In genomic region chr1:33946601-33947395, GRCm38 (mm10) we compare ENCODE assay signal across 10 mouse cellular contexts. TPM values are rescaled to one million over a fixed set of nuclear protein-coding genes. Genes with fewer than 3 reads are reported as not detected.
DNase-seq lines count a peak whose midpoint lies in the region.
"Had no signal": no experiment of that assay in that cellular context is flagged by ENCODE, and none has a peak within 500 bp of the region (broad histone marks: within the 10 kb centered on the region; RNA-seq: fewer than 3 reads in every experiment).

No protein-coding gene starts in this region.

- H3K27me3 ChIP-seq in heart, embryonic 10.5 days (ENCODE audit: insufficient read depth, poor library complexity, severe bottlenecking) = no peaks in the 10 kb centered on the region
- H3K27me3 ChIP-seq: liver, embryonic 15.5 days had no signal

- DNase-seq in gastrocnemius, adult 18-20 months (ENCODE audit: low spot score) = peak; percentile 9
- DNase-seq in gastrocnemius, postnatal 10 days = no peak
- DNase-seq in cerebellum, adult 8-10 months = peak; percentile 81
- no peak for DNase-seq in heart, embryonic 10.5 days (ENCODE audit: low spot score)
- DNase-seq in left cerebral cortex, postnatal 10 days (ENCODE audit: extremely low spot score in 1 of 2, low spot score in 2 of 2) = peak; percentile 77 to 80
- DNase-seq in thymus, adult 18-20 months = no peak
- DNase-seq in spleen, postnatal 10 days (ENCODE audit: low spot score in 2 of 2) = no peak
- no peak for DNase-seq in c-Kit-positive CD71-positive TER-119-positive erythroid progenitor cells, embryonic 14.5 days (ENCODE audit: low spot score)

- H3K27ac ChIP-seq in heart, embryonic 10.5 days = peak overlapping the region; percentile 72; the same call in 1 of the 2 replicates
- H3K27ac ChIP-seq: liver, embryonic 15.5 days had no signal

- no peaks in the 10 kb centered on the region for H3K9me3 ChIP-seq in heart, embryonic 10.5 days
- H3K9me3 ChIP-seq: liver, embryonic 15.5 days had no signal

- WGBS in heart, embryonic 10.5 days = 69% methylated on average over 12 of the region's 12 CpGs

- H3K4me1 ChIP-seq in heart, embryonic 10.5 days = peaks cover 19% of the 10 kb centered on the region

- no peak overlapping the region for H3K4me3 ChIP-seq in heart, embryonic 10.5 days
- H3K4me3 ChIP-seq: liver, embryonic 15.5 days had no signal

- intact Hi-C loops in left cerebral cortex, postnatal 10 days (cut with DNase I) = no loop called here

- no peaks in the 10 kb centered on the region for H3K36me3 ChIP-seq in heart, embryonic 10.5 days
- H3K36me3 ChIP-seq: liver, embryonic 15.5 days had no signal

RNA-seq across cellular contexts. Expression of gene Dst, which starts 38.8 kb away (rescaled TPM):
- total RNA-seq in gastrocnemius, adult 18-20 months (2021) = 100 to 1,000 TPM; 265 to 273 TPM
- total RNA-seq in gastrocnemius, postnatal 10 days (2021) = 100 to 1,000 TPM; 130 to 146 TPM
- 15.0 and 16.2 TPM in 2 replicates for polyA plus RNA-seq in heart, embryonic 10.5 days (2016; fragmentation: Nextera tagmentation; extraction: Ambion mirVana)
- 100 to 1,000 TPM; 249 to 270 TPM for total RNA-seq in left cerebral cortex, postnatal 10 days (2021)

RNA-seq across cellular contexts. Expression of gene Bend6, which starts 39.2 kb away (rescaled TPM):
- total RNA-seq in gastrocnemius, adult 18-20 months (2021) = 1 to 10 TPM; 4.8 to 5.1 TPM
- 1 to 10 TPM in 1 of 2 experiments, under 1 TPM in 1; 0.68 to 1.2 TPM for total RNA-seq in gastrocnemius, postnatal 10 days (2021)
- polyA plus RNA-seq in heart, embryonic 10.5 days (2016; fragmentation: Nextera tagmentation; extraction: Ambion mirVana) = 2.6 and 2.9 TPM in 2 replicates
- total RNA-seq in left cerebral cortex, postnatal 10 days (2021) = 100 to 1,000 TPM; 178 to 184 TPM
- total RNA-seq: common myeloid progenitor, adult 5-6 weeks had no signal

Comparison
In these comparisons a context has a peak if more than half of its experiments do, and no peak if none do; other contexts are left out.
1. DNase-seq: peak in gastrocnemius, adult 18-20 months (single experiment), cerebellum, adult 8-10 months (single experiment) and left cerebral cortex, postnatal 10 days (2 of 2); none in gastrocnemius, postnatal 10 days (single experiment), heart, embryonic 10.5 days (single experiment), thymus, adult 18-20 months (0 of 2), spleen, postnatal 10 days (0 of 2) and c-Kit-positive CD71-positive TER-119-positive erythroid progenitor cells, embryonic 14.5 days (single experiment).
2. RNA of gene Bend6, which starts 39.2 kb away (total RNA-seq): 178 to 184 TPM in left cerebral cortex, postnatal 10 days; 4.8 to 5.1 TPM in gastrocnemius, adult 18-20 months and 0.68 to 1.2 TPM in gastrocnemius, postnatal 10 days; every median in the first group is over 10 times any median in the second.